Mouse (Mus musculus) kidney, embryonic 16.5 days (tissue): Measurements from ENCODE around the gene Asf1b. TPM values are rescaled to one million over a fixed set of nuclear protein-coding genes. Genes with fewer than 3 reads are reported as not detected.

ENCODE experiments used
- ATAC-seq: fragments of 200-750 bp; cut with Nextera tagmentation; 2 replicates; pipeline ENCODE4 v1.8.0; 2017; ENCODE audit warnings: moderate TSS enrichment; ENCODE audit not compliant: low FRiP score, low TSS enrichment
- H3K27ac ChIP-seq: fragments of 300-500 bp; sonication (generic); 2 replicates; pipeline ENCODE4 v1.5.1; 2014; ENCODE audit warnings: low read length
- H3K27me3 ChIP-seq: fragments of 300-500 bp; sonication (generic); 2 replicates; pipeline ENCODE4 v1.6.1; 2014; ENCODE audit warnings: low read length, control low read depth, mixed read lengths; ENCODE audit not compliant: insufficient read depth
- H3K36me3 ChIP-seq: fragments of 300-500 bp; sonication (generic); 2 replicates; pipeline ENCODE4 v1.6.1; 2014; ENCODE audit warnings: low read length, control low read depth, mixed read lengths; ENCODE audit not compliant: insufficient read depth
- H3K4me1 ChIP-seq: fragments of 300-500 bp; sonication (generic); 2 replicates; pipeline ENCODE4 v1.6.1; 2014; ENCODE audit warnings: low read length, control low read depth, mixed read lengths; ENCODE audit not compliant: insufficient read depth
- H3K4me2 ChIP-seq: fragments of 300-500 bp; sonication (generic); replicated peaks from 2 replicates; pipeline ENCODE4 v1.6.1; 2014; ENCODE audit warnings: low read depth, low read length
- H3K4me3 ChIP-seq: fragments of 300-500 bp; sonication (generic); 2 replicates; pipeline ENCODE4 v1.5.1; 2014; ENCODE audit warnings: mild to moderate bottlenecking, low read length
- H3K9ac ChIP-seq: fragments of 300-500 bp; sonication (generic); replicated peaks from 2 replicates; pipeline ENCODE4 v1.6.1; 2014; ENCODE audit warnings: low read length
- H3K9me3 ChIP-seq: fragments of 300-500 bp; sonication (generic); 2 replicates; pipeline ENCODE4 v1.6.1; 2016; ENCODE audit warnings: low read length, control low read depth
- WGBS: fragments of 180-500 bp; shearing (Covaris S2); extraction: QIAGEN DNeasy Blood & Tissue Kit; methylation state at CpG from one replicate; pipeline ENCODE4 v1.1.7; 2014; 5-methylcytosine and 5-hydroxymethylcytosine counted together
- polyA plus RNA-seq: library from polyadenylated mRNA; unstranded; fragments of >200 nt; fragmentation: Nextera tagmentation; extraction: Ambion mirVana; gene quantifications from 2 replicates; pipeline ENCODE4 v1.2.1, GENCODE M21; 2015

Asf1b gene
- polyA plus RNA-seq, 1 experiment from 2014 or later: 58.2 TPM

- H3K4me2 ChIP-seq: no peak overlapping the region
- ATAC-seq: no peak
- no peaks in the 10 kb centered on the region for H3K36me3 ChIP-seq
- no peak overlapping the region for H3K4me3 ChIP-seq
- H3K27me3 ChIP-seq: no peaks in the 10 kb centered on the region
- no peaks in the 10 kb centered on the region for H3K4me1 ChIP-seq
- H3K9me3 ChIP-seq: no peaks in the 10 kb centered on the region
- H3K27ac ChIP-seq: no peak overlapping the region
- H3K9ac ChIP-seq: no peak overlapping the region
- 64% methylated on average over 3 of the region's 3 CpGs for WGBS
These were observed 9.8 kb upstream of the Asf1b start for GRCm38 (mm10) chr8:83945540-83945939.

DNA sequence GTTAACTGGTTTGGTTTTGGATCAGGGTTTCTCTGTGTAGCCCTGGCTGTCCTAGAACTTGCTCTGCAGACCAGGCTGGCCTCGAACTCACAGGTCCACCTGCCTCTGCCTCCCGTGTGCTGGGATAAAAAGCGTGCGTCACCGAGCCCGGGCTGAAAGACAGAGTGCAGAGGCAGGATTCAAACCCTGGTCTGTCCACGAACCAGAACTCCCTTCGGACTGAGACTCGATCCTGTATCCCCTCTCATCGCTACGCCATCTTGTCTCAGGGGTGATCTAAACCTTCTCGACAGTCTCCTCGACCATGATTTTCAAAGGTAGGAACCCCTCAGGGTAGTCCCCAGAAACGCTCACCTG is 580 bp upstream of the Asf1b start:
- Histone ChIP-seq H3K4me1 (peaks cover 18% of the 10 kb centered on the region), H3K27ac (no peak overlapping the region), H3K9ac (peak overlapping the region; percentile 64), H3K4me3 (peak overlapping the region; percentile 84), H3K36me3 (no peaks in the 10 kb centered on the region), H3K9me3 (no peaks in the 10 kb centered on the region), H3K27me3 (no peaks in the 10 kb centered on the region), H3K4me2 (peak overlapping the region; percentile 63)
- ATAC-seq: no peak
- WGBS: under 1% methylated on average over 14 of the region's 14 CpGs

GRCm38 (mm10) chr8:83955958-83956218 is 581 bp downstream of the Asf1b start:
- H3K9ac ChIP-seq: peak overlapping the region; percentile 72
- H3K27ac ChIP-seq: no peak overlapping the region
- H3K27me3 ChIP-seq: no peaks in the 10 kb centered on the region
- H3K9me3 ChIP-seq: no peaks in the 10 kb centered on the region
- no peaks in the 10 kb centered on the region for H3K36me3 ChIP-seq
- peak overlapping the region; percentile 85 for H3K4me2 ChIP-seq
- H3K4me1 ChIP-seq: peaks cover 18% of the 10 kb centered on the region
- ATAC-seq: no peak
- under 1% methylated on average over 15 of the region's 15 CpGs for WGBS
- H3K4me3 ChIP-seq: peak overlapping the region; percentile 84

- Histone ChIP-seq H3K9ac (peak overlapping the region; percentile 72; the same call in 1 of the 2 replicates), H3K27me3 (no peaks in the 10 kb centered on the region), H3K9me3 (no peaks in the 10 kb centered on the region), H3K4me2 (peak overlapping the region; percentile 85), H3K4me1 (peaks cover 18% of the 10 kb centered on the region), H3K36me3 (no peaks in the 10 kb centered on the region), H3K4me3 (peak overlapping the region; percentile 84), H3K27ac (no peak overlapping the region)
- 46% methylated on average over 1 of the region's 1 CpGs for WGBS
- no peak for ATAC-seq
These were observed 1.5 kb downstream of the Asf1b start for GRCm38 (mm10) chr8:83956789-83957188.

GRCm38 (mm10) chr8:83964015-83964765 is 8.9 kb downstream of the Asf1b start:
- Histone ChIP-seq H3K36me3 (peaks cover 16% of the 10 kb centered on the region; the same call in 1 of the 2 replicates), H3K9me3 (no peaks in the 10 kb centered on the region), H3K4me1 (no peaks in the 10 kb centered on the region), H3K9ac (no peak overlapping the region), H3K27ac (no peak overlapping the region), H3K4me2 (no peak overlapping the region), H3K27me3 (no peaks in the 10 kb centered on the region), H3K4me3 (no peak overlapping the region)
- ATAC-seq: no peak
- 89% methylated on average over 5 of the region's 5 CpGs for WGBS

- Histone ChIP-seq H3K4me1 (peaks cover 5% of the 10 kb centered on the region; the same call in 1 of the 2 replicates), H3K27me3 (no peaks in the 10 kb centered on the region), H3K9me3 (no peaks in the 10 kb centered on the region), H3K4me2 (no peak overlapping the region), H3K27ac (no peak overlapping the region), H3K9ac (no peak overlapping the region), H3K36me3 (peaks cover 23% of the 10 kb centered on the region; the same call in 1 of the 2 replicates), H3K4me3 (no peak overlapping the region)
- ATAC-seq: no peak
- WGBS: 90% methylated on average over 7 of the region's 7 CpGs
These were observed 12.4 kb downstream of the Asf1b start for GRCm38 (mm10) chr8:83967701-83968100.

DNA sequence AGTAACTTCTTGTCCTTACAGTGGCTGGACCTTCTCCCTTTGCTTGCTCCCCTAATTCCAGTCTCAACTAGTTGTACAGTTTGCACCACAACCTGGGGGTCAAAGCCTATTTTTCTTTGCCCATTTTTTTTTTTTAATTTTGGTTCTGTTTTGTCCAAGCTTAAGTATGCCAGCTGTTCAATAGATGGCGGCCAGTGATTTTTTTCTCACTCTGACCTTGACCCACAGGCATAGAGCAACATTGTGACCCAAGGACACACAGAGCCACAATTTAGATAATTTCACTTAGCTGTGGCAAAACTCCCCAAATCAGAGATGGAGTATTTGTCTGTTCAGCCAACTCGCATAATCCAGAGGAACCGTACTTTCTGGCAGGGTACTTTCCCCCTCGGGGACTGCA is 15.8 kb downstream of the Asf1b start:
- whole genome bisulfite sequencing: 92% methylated on average over 4 of the region's 4 CpGs
- H3K27ac ChIP-seq: no peak overlapping the region
- H3K9me3 ChIP-seq: no peaks in the 10 kb centered on the region
- ATAC-seq: no peak
- peaks cover 18% of the 10 kb centered on the region for H3K4me1 ChIP-seq
- no peak overlapping the region for H3K4me2 ChIP-seq
- H3K4me3 ChIP-seq: no peak overlapping the region
- no peak overlapping the region for H3K9ac ChIP-seq
- no peaks in the 10 kb centered on the region for H3K27me3 ChIP-seq
- peaks cover 18% of the 10 kb centered on the region; the same call in 1 of the 2 replicates for H3K36me3 ChIP-seq

GRCm38 (mm10) chr8:83971661-83972060 is 16.4 kb downstream of the Asf1b start:
- peak overlapping the region; percentile 88 for H3K4me2 ChIP-seq
- 74% methylated on average over 6 of the region's 6 CpGs for WGBS
- H3K27ac ChIP-seq: peak overlapping the region; percentile 74; the same call in 1 of the 2 replicates
- peaks cover 18% of the 10 kb centered on the region for H3K4me1 ChIP-seq
- no peaks in the 10 kb centered on the region for H3K27me3 ChIP-seq
- no peaks in the 10 kb centered on the region for H3K9me3 ChIP-seq
- H3K4me3 ChIP-seq: peak overlapping the region; percentile 93
- peak overlapping the region; percentile 78 for H3K9ac ChIP-seq
- peaks cover 18% of the 10 kb centered on the region; the same call in 1 of the 2 replicates for H3K36me3 ChIP-seq
- no peak for ATAC-seq

- H3K9ac ChIP-seq: peak within 1 kb of the TSS; percentile 90
- ATAC-seq: peak; percentile 100
- peak within 1 kb of the TSS; percentile 74 for H3K27ac ChIP-seq
- peaks cover 14% of the 10 kb centered on the region; the same call in 1 of the 2 replicates for H3K36me3 ChIP-seq
- H3K4me3 ChIP-seq: peak within 1 kb of the TSS; percentile 93
- WGBS: 0% methylated on average over 72 of the region's 94 CpGs
- H3K4me2 ChIP-seq: peak within 1 kb of the TSS; percentile 88
- H3K9me3 ChIP-seq: no peaks in the 10 kb centered on the region
- H3K4me1 ChIP-seq: peaks cover 25% of the 10 kb centered on the region
- H3K27me3 ChIP-seq: no peaks in the 10 kb centered on the region
These were observed 17.1 kb downstream of the Asf1b start, which contains the start of gene Prkaca for GRCm38 (mm10) chr8:83972150-83973120. Prkaca (plus strand) TSS chr8:83972993.
